Mouse (Mus musculus): ENCODE measurements around the gene Gorasp1.

DNA sequence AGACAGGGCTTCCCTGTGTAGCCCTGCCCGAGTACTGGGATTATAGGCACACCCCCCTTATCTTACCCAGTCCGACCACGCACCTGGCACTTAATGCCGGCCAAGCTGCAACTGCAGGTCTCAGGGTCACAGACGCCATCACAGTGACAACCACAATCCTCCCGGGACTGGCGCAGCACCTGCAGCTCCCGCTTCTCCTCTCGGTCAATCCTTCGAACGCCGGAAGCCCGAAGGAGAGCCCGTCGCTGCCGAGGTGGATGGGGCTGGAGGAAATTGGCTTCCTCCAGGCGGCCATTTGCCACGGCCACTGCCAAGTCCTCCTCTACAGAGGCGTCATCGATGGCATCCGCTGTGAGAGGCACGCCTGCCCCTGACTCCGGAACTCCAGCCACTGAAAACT, 35.9 kb upstream of the Gorasp1 start:
- TF ChIP-seq TAL1 (IDR thresholded peaks at IDR 0.05; ENCODE audit: low read length) (no peak), GATA1 (IDR thresholded peaks at IDR 0.05; ENCODE audit: low read length) (no peak)

Measured in erythroblast, embryonic 14.5 days (primary cell).